Mouse (Mus musculus) embryonic facial prominence, embryonic 14.5 days (tissue): ENCODE results near the gene Hfm1. TPM values are rescaled to one million over a fixed set of nuclear protein-coding genes. Genes with fewer than 3 reads are reported as not detected.

Experiments used
- ATAC-seq: fragments of 200-750 bp; cut with Nextera tagmentation; 2 replicates; pipeline ENCODE4 v1.8.0; 2017; ENCODE audit warnings: low read depth, moderate number of reproducible peaks, moderate TSS enrichment
- DNase-seq: peaks from one replicate; pipeline ENCODE4 v3.0.0-alpha.2; 2015; ENCODE audit warnings: low spot score
- H3K27ac ChIP-seq: fragments of 300-500 bp; sonication (generic); replicated peaks from 2 replicates; pipeline ENCODE4 v1.5.1; 2014; ENCODE audit warnings: low read depth, mild to moderate bottlenecking, low read length, moderate library complexity
- H3K27me3 ChIP-seq: fragments of 300-500 bp; sonication (generic); replicated peaks from 2 replicates; pipeline ENCODE4 v1.6.1; 2014; ENCODE audit warnings: low read length; ENCODE audit not compliant: control insufficient read depth, insufficient read depth
- H3K36me3 ChIP-seq: fragments of 300-500 bp; sonication (generic); 2 replicates; pipeline ENCODE4 v1.6.1; 2014; ENCODE audit warnings: low read length, mixed read lengths; ENCODE audit not compliant: control insufficient read depth, insufficient read depth
- H3K4me1 ChIP-seq: fragments of 300-500 bp; sonication (generic); 2 replicates; pipeline ENCODE4 v1.6.1; 2014; ENCODE audit warnings: antibody characterized with exemption, low read length; ENCODE audit not compliant: control insufficient read depth, insufficient read depth
- H3K4me2 ChIP-seq: fragments of 300-500 bp; sonication (generic); 2 replicates; pipeline ENCODE4 v1.6.1; 2014; ENCODE audit warnings: low read depth, mild to moderate bottlenecking, low read length, moderate library complexity, mixed read lengths
- H3K4me3 ChIP-seq: fragments of 300-500 bp; sonication (generic); 2 replicates; pipeline ENCODE4 v1.5.1; 2014; ENCODE audit warnings: low read depth, mild to moderate bottlenecking, low read length
- H3K9ac ChIP-seq: fragments of 300-500 bp; sonication (generic); 2 replicates; pipeline ENCODE4 v1.6.1; 2014; ENCODE audit warnings: low read depth, mild to moderate bottlenecking, low read length, moderate library complexity, mixed read lengths
- H3K9me3 ChIP-seq: fragments of 300-500 bp; sonication (generic); 2 replicates; pipeline ENCODE4 v1.6.1; 2016; ENCODE audit warnings: low read length; ENCODE audit not compliant: control insufficient read depth
- whole genome bisulfite sequencing: fragments of 180-500 bp; shearing (Covaris S2); extraction: QIAGEN DNeasy Blood & Tissue Kit; methylation state at CpG from one replicate; pipeline ENCODE4 v1.1.7; 2014; 5-methylcytosine and 5-hydroxymethylcytosine counted together
- microRNA-seq: library from miRNA; unstranded; fragments of <30 nt; microRNA quantifications from one replicate; pipeline ENCODE4, GENCODE M21; 2016; ENCODE audit warnings: borderline number of aligned reads
- polyA plus RNA-seq: library from polyadenylated mRNA; unstranded; fragments of >200 nt; fragmentation: Nextera tagmentation; extraction: Ambion mirVana; gene quantifications from 2 replicates; pipeline ENCODE4 v1.2.1, GENCODE M21; 2014

Hfm1 gene
- polyA plus RNA-seq, 1 experiment from 2014 or later = 0.96 TPM

GRCm38 (mm10) chr5:106801886-106802798 is 124.0 kb downstream of the Hfm1 start:
- Histone ChIP-seq H3K4me3 (peak overlapping the region; percentile 28), H3K27ac (no peak overlapping the region), H3K36me3 (no peaks in the 10 kb centered on the region), H3K27me3 (0 out of 2 replicates have a peak, but pooled peaks cover 5% of the 10 kb centered on the region), H3K9ac (peak overlapping the region; percentile 51), H3K9me3 (no peaks in the 10 kb centered on the region), H3K4me2 (peak overlapping the region; percentile 69), H3K4me1 (0 out of 2 replicates have a peak, but pooled peaks cover 4% of the 10 kb centered on the region)
- DNase-seq (peak; percentile 87), ATAC-seq (peak; percentile 81)
- WGBS = 4% methylated on average over 32 of the region's 32 CpGs

- H3K4me2 ChIP-seq = peak overlapping the region; percentile 69; the same call in 1 of the 2 replicates
Observed at GRCm38 (mm10) chr5:106801215-106801863, 124.8 kb downstream of the Hfm1 start.

GRCm38 (mm10) chr5:106797896-106798295 is 128.2 kb downstream of the Hfm1 start:
- 0 out of 2 replicates have a peak, but pooled peaks cover 4% of the 10 kb centered on the region for H3K4me1 ChIP-seq
- H3K36me3 ChIP-seq = no peaks in the 10 kb centered on the region
- no peak overlapping the region for H3K4me3 ChIP-seq
- ATAC-seq (no peak), DNase-seq (no peak)
- no peak overlapping the region for H3K27ac ChIP-seq
- WGBS = 67% methylated on average over 5 of the region's 5 CpGs
- 0 out of 2 replicates have a peak, but pooled peaks cover 5% of the 10 kb centered on the region for H3K27me3 ChIP-seq
- H3K4me2 ChIP-seq = no peak overlapping the region
- H3K9ac ChIP-seq = no peak overlapping the region
- H3K9me3 ChIP-seq = no peaks in the 10 kb centered on the region

More at GRCm38 (mm10) chr5:106801215-106801863, 124.8 kb downstream of the Hfm1 start:
- 0 out of 2 replicates have a peak, but pooled peaks cover 5% of the 10 kb centered on the region for H3K27me3 ChIP-seq
- no peak overlapping the region for H3K4me3 ChIP-seq
- no peaks in the 10 kb centered on the region for H3K9me3 ChIP-seq
- ATAC-seq (no peak), DNase-seq (no peak)
- no peak overlapping the region for H3K9ac ChIP-seq
- no peak overlapping the region for H3K27ac ChIP-seq
- WGBS = 20% methylated on average over 9 of the region's 9 CpGs
- 0 out of 2 replicates have a peak, but pooled peaks cover 4% of the 10 kb centered on the region for H3K4me1 ChIP-seq
- no peaks in the 10 kb centered on the region for H3K36me3 ChIP-seq

GRCm38 (mm10) chr5:106791241-106791572 is 134.9 kb downstream of the Hfm1 start:
- Histone ChIP-seq H3K36me3 (no peaks in the 10 kb centered on the region), H3K4me3 (no peak overlapping the region), H3K27ac (no peak overlapping the region), H3K4me2 (no peak overlapping the region), H3K9me3 (no peaks in the 10 kb centered on the region), H3K4me1 (no peaks in the 10 kb centered on the region), H3K9ac (no peak overlapping the region), H3K27me3 (no peaks in the 10 kb centered on the region)
- DNase-seq (peak; percentile 76), ATAC-seq (peak; percentile 81)
- 15% methylated on average over 6 of the region's 6 CpGs for WGBS

- ATAC-seq = peak; percentile 6; the same call in 1 of the 2 replicates
Observed at GRCm38 (mm10) chr5:106790496-106791240, 135.5 kb downstream of the Hfm1 start.

More at GRCm38 (mm10) chr5:106790496-106791240, 135.5 kb downstream of the Hfm1 start:
- 36% methylated on average over 5 of the region's 5 CpGs for WGBS
- Histone ChIP-seq H3K9ac (no peak overlapping the region), H3K36me3 (no peaks in the 10 kb centered on the region), H3K4me2 (no peak overlapping the region), H3K4me1 (no peaks in the 10 kb centered on the region), H3K27me3 (no peaks in the 10 kb centered on the region), H3K27ac (no peak overlapping the region), H3K4me3 (no peak overlapping the region), H3K9me3 (no peaks in the 10 kb centered on the region)
- no peak for DNase-seq

Small RNA genes within 50 kb of the gene (microRNA-seq; reads per million reads assigned to microRNA genes)
- not detected for gene Gm27527

Other genes with a start within 250 kb of the Hfm1 start
- 82.8 and 85.2 TPM in 2 replicates for gene Zfp644, start 229.0 kb downstream of the Hfm1 start, polyA plus RNA-seq
- 35.0 and 40.0 TPM in 2 replicates for gene Cdc7, start 38.0 kb upstream of the Hfm1 start, polyA plus RNA-seq